Mouse (Mus musculus): ENCODE data around the gene Cc2d1a.

Gene Cc2d1a

DNA sequence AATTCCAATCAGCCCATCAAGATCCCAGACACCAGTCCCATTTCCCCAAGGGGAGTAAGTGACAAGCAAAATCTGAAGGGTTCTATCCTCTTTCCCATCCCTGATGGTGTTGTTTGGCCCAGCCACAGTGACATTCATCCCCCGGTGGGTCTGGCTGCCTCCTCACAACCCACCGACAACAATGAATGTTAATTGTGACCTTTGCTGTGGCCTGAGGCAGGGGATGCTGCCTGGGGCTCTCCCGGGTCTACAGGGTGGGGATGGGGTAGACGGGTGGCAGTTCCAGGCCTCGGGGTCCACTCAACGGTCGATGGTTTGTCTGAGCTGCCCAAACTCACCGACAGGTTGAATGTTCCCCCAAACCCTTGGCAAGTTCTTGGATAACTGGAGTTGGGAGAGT lies 30.9 kb upstream of the Cc2d1a start:
- DNase-seq (ENCODE audit: low read depth in 1 of 2, low spot score in 2 of 2): no peak

DNA sequence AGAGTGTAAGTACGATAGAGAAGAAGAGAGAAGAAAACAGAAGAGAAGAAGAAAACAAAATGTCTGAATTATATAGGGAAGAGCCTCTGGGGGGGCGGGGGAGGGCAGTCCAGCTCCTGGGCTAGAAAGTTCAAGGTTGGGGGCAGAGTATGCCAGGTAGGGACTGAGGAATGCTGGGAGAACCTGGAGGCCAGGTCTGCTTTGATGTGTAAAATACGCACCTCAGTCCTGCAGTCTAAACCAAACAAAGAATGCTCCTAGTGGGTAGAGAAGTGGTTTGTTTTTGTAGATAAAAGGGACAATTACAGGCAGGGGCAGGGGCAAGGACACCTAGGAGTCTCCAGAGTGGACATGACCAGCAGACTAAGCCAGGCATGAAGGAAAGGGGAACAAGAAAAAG lies 29.7 kb upstream of the Cc2d1a start:
- no peak for DNase-seq (ENCODE audit: low read depth in 1 of 2, low spot score in 2 of 2)

DNA sequence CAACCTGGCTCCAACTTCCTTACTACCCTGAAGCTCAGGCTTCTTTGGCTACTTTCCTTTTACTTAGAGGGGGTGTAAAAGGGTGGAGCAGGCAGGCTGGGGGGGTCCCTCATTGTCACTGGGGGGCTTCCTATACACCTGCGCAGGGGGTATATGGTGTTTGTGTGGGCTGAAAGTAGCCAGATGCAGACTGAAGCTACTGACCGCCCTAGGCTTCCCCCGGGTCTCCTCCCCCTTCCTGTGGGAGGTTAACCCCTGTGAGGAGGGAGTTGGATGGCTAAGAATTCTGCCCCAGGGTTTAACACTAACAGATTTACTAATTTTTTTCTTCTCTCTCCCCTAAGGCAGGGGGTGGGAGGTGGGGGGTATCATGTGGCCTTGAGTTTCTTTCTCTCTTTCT lies 28.8 kb upstream of the Cc2d1a start:
- DNase-seq (ENCODE audit: low read depth in 1 of 2, low spot score in 2 of 2): no peak

DNA sequence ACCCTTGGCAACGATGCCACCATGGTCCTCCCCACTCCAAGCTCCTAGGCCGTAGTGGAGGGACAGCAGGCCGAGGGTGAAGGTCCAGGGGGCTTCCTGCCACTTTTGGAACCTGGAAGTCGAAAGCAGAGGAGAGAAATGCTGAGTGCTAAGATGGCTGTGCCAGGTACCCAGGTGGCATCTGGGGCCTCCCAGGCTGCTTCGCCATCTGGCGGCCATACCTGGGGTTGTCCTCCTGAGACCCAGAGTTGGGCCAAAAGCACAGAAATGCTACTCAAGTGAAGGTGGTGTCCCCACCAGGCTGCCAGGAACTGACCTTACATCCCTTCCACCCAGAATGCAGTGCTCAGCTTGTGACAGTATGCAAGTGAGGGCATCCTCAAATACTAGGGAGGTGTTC lies 26.1 kb upstream of the Cc2d1a start:
- no peak for DNase-seq (ENCODE audit: low read depth in 1 of 2, low spot score in 2 of 2)

DNA sequence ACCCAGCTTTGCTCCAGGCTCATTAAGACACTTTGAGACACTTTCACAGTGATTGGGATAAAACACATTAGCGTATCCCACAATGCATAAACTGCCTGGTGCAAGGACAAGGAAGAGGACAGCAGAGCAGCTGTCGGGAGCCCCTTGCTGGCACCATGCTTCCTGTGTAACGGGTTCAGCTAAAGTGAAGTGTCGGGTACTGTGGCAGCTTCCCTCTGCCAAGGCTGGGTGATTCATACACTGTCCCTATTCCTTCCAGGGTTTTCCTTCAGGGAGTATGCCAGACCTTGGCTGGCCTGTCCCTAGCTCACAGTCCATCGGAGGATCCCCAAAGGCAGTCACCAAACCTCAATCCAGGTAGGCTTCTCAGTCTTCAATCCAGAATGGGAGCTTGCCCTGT lies 22.4 kb upstream of the Cc2d1a start:
- no peak for DNase-seq (ENCODE audit: low read depth in 1 of 2, low spot score in 2 of 2)

DNA sequence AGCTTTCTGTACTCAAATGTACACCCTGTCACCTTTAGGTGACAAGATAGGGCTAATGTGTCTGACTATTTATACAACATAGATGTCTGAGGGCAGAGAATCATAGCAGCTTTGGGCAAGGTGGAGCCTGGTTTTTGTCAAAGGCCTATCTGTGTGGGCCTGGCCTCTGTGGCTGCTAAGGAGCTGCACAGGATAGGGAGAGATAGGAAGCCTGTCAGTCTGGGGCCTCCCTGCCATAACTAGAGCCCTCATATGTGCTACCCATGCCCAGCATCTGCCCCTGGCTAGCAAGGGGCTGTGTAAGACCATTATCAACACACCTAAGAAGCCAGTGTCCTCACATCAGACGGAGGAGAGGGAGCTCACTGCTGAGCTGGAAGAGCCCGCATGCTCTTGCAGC lies 20.0 kb upstream of the Cc2d1a start:
- DNase-seq (ENCODE audit: low read depth in 1 of 2, low spot score in 2 of 2): no peak

DNA sequence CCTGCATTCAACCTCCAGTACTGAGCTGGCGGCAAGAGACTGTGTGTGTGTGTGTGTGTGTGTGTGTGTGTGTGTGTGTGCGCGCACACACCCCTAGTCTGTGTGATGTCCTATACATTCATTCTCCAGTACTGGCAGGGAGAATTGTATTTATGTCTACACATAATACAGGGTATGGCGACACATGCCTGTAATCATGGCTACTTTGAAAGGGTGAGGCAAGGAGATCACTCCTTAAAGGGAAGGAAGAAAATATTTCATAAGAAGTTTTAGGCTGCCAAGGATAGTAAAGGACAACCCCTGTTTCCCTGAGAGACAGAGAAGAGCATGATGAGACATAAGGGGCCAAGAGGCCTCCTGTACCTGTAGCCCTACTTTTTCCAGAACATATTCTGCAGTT lies 9.9 kb upstream of the Cc2d1a start:
- DNase-seq (ENCODE audit: low read depth in 1 of 2, low spot score in 2 of 2): no peak

DNA sequence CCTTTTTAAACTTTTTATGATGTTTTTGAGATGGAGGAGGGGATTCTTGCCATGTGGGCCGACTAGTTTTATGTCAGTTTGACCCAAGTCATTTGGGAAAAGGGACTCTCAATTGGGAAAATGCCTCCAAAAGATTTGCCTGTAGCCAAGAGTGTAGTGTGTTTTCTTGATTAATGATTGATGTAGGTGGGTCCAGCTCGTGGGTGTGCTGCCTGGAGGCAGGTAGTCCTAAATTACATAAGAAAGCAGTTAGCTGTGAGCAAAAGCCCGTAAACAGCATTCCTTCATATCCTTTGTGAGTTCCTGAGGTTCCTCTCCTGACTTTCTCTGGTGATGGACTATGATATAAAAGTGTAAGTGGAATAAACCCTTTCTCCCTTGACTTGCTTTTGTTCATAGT lies 1.4 kb upstream of the Cc2d1a start:
- DNase-seq (ENCODE audit: low read depth in 1 of 2, low spot score in 2 of 2): no peak

DNA sequence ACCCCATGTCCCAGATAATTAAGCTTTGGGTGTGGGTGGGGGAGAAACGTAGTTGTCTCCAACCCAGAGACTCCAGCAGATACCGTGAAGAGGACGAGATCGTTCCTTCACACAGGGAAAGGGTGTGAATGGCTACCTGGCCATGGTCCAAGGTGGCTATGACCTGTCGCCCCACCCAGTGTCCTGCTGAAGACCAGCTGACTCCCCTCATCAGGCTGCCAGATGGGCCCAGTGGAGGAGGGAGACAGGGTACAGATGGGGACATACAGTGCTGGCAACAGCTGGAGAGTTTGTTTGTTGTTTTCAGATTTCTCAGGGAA lies 755 bp upstream of the Cc2d1a start:
- DNase-seq (ENCODE audit: low read depth in 1 of 2, low spot score in 2 of 2): no peak

DNA sequence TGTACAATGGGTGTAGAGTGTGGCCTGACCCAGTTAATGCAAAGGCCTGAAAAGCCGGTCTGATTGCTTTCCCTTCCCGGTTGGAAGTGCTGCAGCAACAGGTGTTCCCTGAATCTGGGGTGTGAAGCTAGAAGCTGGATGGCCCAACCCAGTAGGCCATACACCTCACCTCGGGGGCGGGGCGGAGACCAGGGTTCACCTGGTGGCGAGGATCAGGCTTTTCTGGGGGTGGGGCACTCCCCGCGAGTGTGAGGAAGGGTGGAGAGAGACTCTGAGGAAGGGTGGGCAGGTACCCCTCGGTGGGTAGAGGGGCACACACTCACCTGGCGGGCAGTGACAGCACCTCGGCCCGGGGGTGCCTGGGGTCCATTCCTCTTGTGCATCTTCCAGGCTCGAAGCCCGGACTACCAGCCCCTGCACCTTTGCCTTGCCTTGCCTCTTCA lies 391 bp downstream of the Cc2d1a start:
- DNase-seq (ENCODE audit: low read depth in 1 of 2, low spot score in 2 of 2): no peak

DNA sequence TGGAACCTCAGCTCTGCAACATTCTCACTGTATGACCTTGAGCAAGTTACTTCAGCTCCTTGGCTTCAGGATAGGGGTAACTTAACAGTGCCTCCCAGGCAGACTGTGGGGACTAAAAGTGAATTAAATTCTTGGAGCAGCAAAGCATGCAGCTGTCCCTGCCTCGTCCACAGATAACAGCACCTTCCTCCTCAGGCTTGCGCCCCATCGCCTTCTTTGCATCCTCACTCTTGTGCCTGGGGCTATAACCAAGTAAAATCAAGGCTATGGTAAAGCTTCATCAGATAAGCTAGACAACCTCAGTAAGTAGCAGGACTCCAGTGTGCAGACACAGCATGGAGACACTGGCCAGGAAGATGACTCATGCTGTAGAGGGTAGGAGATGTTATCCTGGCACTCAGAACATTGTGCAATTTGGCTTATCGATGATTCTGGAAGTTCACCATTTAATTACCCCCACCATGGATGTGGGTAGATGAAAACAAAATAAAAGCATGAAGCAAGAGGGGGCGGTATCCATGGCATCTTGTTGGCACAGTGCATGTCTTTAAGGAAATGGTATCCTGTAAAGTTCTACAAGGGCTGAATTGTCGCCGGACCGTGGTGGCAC lies 3.0 kb downstream of the Cc2d1a start:
- no peak for DNase-seq (ENCODE audit: low read depth in 1 of 2, low spot score in 2 of 2)

DNA sequence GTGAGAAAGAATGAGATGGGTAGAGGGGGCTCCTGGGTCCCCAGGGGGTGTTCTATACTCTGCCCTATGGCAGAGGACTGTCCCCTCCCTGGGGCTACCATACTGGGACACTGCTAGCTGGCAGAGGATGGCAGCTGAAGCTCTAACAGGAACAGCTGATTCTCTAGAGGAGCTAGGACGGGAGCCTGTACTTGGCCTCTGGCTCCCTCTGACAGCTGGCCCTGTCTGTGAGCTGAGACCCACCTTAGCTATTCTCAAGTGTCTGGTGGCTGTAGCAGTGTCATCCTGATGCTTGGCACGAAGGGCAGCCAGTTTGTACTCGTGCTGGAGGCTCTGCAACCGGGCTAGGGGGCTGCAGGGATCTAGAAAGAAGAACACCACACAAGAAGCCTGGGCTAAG lies 6.9 kb downstream of the Cc2d1a start:
- DNase-seq (ENCODE audit: low read depth in 1 of 2, low spot score in 2 of 2): no peak

DNA sequence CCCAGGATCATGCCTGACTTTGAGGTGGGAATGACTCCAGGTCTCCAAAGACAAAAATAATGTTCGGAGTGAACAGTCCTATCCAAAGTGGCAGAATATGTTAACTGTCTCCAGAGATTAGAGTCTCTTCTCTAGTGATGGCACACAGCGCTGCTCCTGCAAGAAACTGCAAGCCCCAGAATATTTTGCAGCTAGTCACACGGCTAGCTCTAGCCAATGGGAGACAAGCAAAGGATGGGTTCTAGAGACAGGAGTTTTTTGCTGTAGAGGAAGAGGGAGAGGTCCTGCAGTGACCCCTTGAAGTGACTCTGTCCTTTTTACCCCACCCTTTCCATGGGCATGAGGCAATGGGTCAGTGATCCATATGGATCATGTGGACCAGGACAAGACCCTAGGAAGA lies 9.9 kb downstream of the Cc2d1a start:
- DNase-seq (ENCODE audit: low read depth in 1 of 2, low spot score in 2 of 2): no peak

DNA sequence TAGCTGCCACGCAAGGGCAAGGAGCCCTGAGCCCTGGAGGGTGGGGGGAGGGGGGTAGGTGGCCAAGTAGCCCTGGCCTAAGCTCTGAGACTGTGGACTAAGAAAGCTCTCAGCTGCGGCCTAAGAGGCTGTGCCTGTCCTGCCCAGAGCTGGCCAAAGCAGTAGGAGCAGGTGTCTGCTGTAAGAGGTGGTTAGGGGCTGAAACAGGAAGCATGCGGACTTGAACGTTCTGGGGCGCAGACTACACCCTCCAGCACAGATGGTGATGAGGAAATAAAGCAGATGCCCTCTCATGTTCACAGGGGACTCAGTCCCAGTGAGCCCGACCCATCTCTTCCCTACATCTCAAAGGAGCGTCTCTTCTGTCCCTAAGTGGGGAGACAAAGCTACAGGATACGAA lies 15.5 kb downstream of the Cc2d1a start:
- DNase-seq (ENCODE audit: low read depth in 1 of 2, low spot score in 2 of 2): no peak

DNA sequence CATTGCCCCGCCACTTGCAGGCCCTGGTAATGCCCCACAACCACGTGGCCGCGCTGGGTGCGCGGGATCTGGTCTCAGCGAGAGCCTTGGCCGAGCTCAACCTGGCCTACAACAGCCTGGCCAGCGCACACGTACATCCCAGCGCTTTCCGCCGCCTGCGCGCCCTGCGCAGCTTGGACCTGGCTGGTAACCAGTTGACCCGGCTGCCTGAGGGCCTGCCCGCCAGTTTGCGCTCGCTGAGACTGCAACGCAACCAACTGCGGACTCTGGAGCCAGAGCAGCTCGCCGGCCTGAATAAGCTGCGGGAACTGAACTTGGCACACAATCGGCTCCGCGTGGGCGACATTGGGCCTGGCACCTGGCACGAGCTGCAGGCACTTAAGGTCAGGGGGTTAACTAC lies 16.9 kb downstream of the Cc2d1a start:
- no peak for DNase-seq (ENCODE audit: low read depth in 1 of 2, low spot score in 2 of 2)

DNA sequence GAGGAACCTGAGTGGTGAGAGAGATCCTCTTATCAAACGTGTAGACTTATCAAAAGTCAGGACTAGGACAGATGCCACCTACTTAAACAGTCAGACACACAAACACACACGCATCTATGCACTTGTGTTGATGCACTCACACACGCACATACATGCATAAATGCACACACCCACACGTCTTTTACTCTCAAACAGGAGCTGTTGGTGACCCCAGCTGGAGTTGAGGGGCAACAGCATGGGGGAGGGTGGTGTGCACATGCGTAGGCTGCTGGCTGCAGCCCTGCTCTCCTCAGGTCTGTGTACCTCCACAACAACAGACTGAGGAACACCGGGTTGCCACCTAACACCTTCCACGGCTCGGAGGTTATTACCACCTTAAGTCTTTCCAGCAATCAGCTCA lies 19.5 kb downstream of the Cc2d1a start:
- DNase-seq (ENCODE audit: low read depth in 1 of 2, low spot score in 2 of 2): no peak

DNA sequence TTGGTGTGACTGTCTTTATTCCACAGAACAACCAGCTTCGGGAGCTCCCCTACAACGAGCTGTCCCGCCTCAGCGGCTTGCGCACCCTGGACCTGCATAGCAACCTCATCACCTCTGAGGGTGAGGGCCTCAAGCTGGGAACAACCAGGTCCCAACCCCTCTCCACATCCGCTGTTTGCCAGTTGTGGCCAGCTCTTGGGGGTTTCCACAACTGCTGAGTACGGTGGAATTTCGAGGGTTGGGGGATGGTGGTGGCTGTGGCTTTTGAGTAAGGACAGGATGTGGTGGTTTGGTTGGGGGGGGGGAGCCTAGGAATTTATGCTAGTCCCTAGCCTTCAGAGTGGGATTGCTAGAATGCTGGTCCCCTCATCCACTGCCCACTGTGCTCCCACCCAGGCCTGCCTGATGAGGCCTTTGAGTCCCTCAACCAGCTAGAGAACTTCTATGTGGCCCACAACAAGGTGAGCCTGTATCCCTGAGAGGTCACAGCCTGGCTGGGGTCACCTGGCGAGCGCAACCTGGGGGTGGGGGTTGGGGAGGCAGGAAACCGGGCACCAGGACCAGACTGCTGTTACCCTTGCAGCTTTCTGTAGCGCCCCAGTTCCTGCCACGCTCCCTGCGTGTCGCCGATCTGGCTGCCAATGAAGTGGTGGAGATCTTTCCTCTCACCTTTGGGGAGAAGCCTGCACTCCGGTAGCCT lies 20.4 kb downstream of the Cc2d1a start:
- DNase-seq (ENCODE audit: low read depth in 1 of 2, low spot score in 2 of 2): no peak

DNA sequence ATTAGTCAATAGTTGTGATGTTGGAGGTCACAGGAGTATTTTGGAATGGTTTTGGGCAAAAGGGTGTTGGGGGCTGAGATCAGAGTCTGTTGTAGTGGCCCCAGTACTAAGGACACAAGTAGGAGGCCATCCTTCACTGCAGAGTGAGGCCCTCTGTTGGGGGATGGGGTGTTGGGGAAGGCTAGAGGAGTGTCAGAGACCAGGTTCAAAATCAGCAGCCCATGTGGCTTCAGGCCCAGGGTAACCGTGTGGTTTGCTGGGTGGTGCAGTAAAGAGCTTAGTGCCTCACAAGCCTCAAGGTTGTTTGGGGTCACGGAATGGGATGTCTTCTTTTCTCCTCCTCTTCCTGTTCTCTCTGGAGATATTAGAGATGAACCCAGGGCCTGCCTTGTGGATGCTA lies 21.0 kb downstream of the Cc2d1a start:
- no peak for DNase-seq (ENCODE audit: low read depth in 1 of 2, low spot score in 2 of 2)

DNA sequence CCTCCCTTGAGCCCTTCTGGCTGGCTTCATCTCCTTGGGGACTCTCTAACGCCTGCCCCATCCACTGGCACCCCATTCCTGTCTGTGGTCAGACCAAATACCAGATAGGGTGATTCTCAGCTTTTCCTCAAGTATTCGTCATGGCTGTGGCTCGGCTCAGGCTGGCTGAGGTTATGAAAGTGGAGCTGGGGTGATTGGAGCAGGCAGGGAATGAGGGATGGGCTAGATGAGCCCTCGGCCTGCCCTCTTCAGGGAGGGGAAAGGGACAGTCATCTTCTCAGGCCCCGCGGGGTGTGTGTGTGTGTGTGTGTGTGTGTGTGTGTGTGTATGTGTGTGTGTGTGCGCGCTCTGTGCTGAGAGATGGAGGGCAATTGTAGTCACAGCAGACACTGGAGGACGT lies 22.1 kb downstream of the Cc2d1a start, which contains the start of gene Podnl1:
Podnl1 (plus strand) TSS at position 334 of the 400 bp plus-strand sequence.
- DNase-seq (ENCODE audit: low read depth in 1 of 2, low spot score in 2 of 2): no peak

DNA sequence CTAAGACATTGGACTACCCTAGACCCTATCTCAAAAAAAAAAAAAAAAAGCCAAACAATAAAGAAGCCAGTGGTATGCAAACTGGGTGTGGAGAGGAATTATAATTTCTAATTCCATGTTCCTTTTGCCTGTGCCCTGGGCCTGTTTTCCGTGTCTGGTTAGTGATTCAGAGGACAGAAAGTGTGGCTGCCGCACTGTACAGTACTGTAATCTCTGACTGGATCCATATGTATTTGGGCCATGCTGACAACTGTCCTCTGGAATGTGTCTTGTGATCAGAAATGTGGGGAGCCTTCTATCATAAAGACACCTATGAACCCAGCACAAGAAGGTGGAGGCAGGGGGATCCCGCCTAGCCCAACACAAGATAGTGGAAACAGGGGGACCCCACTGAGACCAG lies 25.6 kb downstream of the Cc2d1a start:
- DNase-seq (ENCODE audit: low read depth in 1 of 2, low spot score in 2 of 2): no peak

DNA sequence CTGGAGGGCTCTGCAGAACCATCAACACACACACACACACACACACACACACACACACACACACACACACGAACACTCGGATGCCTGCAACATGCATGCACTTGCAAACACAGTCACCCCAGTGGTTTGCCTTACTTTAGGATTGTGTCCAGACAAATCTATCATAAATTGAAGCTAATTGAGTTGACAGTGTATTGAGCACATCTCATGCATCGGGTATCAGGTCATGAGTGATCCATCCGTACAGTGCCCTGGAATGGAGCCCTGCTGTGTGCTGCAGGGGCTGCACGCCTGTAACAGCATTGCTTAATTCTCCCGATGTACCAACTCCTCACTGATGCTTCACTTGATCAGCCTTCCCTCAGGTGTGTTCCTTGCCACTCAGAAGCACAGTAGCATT lies 32.1 kb downstream of the Cc2d1a start:
- DNase-seq (ENCODE audit: low read depth in 1 of 2, low spot score in 2 of 2): no peak

DNA sequence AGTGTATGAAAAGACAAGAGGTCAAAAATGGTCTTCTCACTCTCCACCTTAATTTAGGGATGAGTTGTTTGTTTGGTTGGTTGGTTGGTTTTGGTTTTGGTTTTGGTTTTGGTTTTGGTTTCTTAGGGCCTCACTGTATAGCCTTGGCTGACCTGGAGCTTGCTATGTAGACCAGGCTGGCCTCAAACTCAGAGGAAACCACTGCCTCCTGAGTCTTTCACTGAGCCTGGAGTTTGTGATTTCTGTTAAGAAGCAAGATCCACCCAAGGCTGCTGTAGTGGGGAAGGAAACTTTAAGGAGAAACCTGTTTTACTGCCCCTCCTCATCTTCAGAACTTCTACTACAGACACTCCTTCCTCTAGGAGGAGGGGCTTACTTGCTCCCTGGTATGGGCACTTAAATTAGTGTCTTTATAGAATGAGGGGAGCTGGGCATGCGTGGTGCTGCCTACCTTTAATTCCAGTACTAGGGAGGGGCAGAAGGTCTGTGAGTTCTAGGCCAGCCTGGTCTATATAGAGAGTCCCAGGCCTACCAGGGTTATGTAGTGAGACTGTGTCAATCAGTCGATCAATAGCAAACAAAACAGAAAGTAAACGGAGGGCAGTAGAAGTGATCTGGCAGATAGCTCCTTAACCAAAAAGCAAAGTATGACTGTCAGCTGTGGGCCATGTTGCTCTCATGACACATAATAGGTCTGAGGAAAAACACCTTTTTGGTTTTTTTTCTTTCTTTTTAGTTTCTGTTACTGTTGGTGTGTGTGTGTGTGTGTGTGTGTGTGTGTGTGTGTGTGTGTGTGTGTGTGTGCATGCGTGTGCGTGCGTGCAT lies 41.3 kb downstream of the Cc2d1a start:
- DNase-seq (ENCODE audit: low read depth in 1 of 2, low spot score in 2 of 2): no peak

Data from monocyte, adult 2 months (primary cell).